Mouse (Mus musculus): ENCODE measurements around the gene 0610010K14Rik. TPM values are rescaled to one million over a fixed set of nuclear protein-coding genes. Genes with fewer than 3 reads are reported as not detected.

0610010K14Rik gene
- polyA plus RNA-seq, 1 experiment from 2014 or later = 244 TPM

GRCm38 (mm10) chr11:70208778-70209388, 28.8 kb downstream of the 0610010K14Rik start:
- H3K4me3 ChIP-seq = no peak overlapping the region
- H3K27ac ChIP-seq (replicated peaks) = no peak overlapping the region
- H3K9me3 ChIP-seq (replicated peaks) = no peaks in the 10 kb centered on the region
- no peak for DNase-seq (ENCODE audit: low spot score)
- H3K4me1 ChIP-seq = peaks cover 6% of the 10 kb centered on the region
- H3K27me3 ChIP-seq (ENCODE audit: low read depth, poor library complexity, severe bottlenecking) = peaks cover 20% of the 10 kb centered on the region
- 85% methylated on average over 5 of the region's 5 CpGs for WGBS
- no peaks in the 10 kb centered on the region for H3K36me3 ChIP-seq

DNA sequence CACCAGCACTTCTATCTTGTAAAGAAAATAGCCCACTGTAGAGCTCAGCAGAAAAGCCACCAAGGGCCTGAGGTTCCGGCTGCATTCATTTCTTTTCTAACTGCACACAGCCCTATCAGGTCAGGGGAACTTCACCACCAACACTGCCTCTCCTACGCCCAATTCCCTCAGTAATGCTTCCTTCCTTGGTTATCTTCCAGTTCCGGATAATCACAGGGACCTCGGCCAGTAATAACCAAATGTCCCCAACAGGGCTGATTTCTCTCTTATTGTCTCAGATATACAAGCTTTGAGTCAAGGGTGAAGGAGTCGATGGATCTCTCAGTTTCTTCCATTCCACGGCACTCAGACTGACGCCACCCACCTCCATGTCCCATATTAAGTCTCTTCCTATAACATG, 30.4 kb downstream of the 0610010K14Rik start:
- no peak for DNase-seq (ENCODE audit: low spot score)
- Histone ChIP-seq H3K36me3 (no peaks in the 10 kb centered on the region), H3K4me1 (no peaks in the 10 kb centered on the region), H3K4me3 (no peak overlapping the region), H3K27ac (replicated peaks) (no peak overlapping the region), H3K9me3 (replicated peaks) (no peaks in the 10 kb centered on the region), H3K27me3 (ENCODE audit: low read depth, poor library complexity, severe bottlenecking) (peaks cover 4% of the 10 kb centered on the region)
- 86% methylated on average over 7 of the region's 7 CpGs for WGBS

DNA sequence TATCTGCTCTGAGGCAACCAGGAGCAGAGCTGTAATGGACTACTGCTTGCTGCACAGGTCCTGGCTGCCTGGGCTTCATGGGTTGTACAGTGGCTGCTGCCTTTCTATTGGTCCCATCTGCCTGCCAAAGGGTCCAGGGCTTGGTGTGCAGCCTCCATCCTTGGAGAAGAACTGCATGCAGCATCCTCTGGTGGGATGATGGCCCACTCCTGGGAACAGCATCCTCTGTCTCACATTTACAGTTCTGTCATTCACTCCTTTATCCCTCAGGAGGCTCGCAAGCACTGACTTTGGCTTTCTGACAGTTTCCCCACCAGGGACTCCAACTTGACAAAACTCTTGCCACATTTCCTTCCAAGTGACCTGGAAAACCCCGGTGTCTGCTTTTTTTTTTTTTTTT, 30.9 kb downstream of the 0610010K14Rik start:
- no peak for DNase-seq (ENCODE audit: low spot score)
- no peaks in the 10 kb centered on the region for H3K27me3 ChIP-seq (ENCODE audit: low read depth, poor library complexity, severe bottlenecking)
- no peak overlapping the region for H3K4me3 ChIP-seq
- no peaks in the 10 kb centered on the region for H3K4me1 ChIP-seq
- 90% methylated on average over 2 of the region's 2 CpGs for WGBS
- H3K36me3 ChIP-seq = no peaks in the 10 kb centered on the region
- no peaks in the 10 kb centered on the region for H3K9me3 ChIP-seq (replicated peaks)
- no peak overlapping the region for H3K27ac ChIP-seq (replicated peaks)

GRCm38 (mm10) chr11:70201691-70202090, 36.0 kb downstream of the 0610010K14Rik start:
- DNase-seq (ENCODE audit: low spot score) = peak; percentile 78
- no peak overlapping the region for H3K27ac ChIP-seq (replicated peaks)
- no peaks in the 10 kb centered on the region for H3K4me1 ChIP-seq
- no peaks in the 10 kb centered on the region for H3K27me3 ChIP-seq (ENCODE audit: low read depth, poor library complexity, severe bottlenecking)
- no peak overlapping the region for H3K4me3 ChIP-seq
- H3K36me3 ChIP-seq = no peaks in the 10 kb centered on the region
- H3K9me3 ChIP-seq (replicated peaks) = no peaks in the 10 kb centered on the region
- WGBS = 35% methylated on average over 5 of the region's 5 CpGs

GRCm38 (mm10) chr11:70200036-70200608, 37.6 kb downstream of the 0610010K14Rik start:
- DNase-seq (ENCODE audit: low spot score) = no peak
- WGBS = 88% methylated on average over 5 of the region's 5 CpGs
- no peak overlapping the region for H3K4me3 ChIP-seq
- H3K36me3 ChIP-seq = no peaks in the 10 kb centered on the region
- H3K27ac ChIP-seq (replicated peaks) = no peak overlapping the region
- H3K9me3 ChIP-seq (replicated peaks) = no peaks in the 10 kb centered on the region
- H3K4me1 ChIP-seq = no peaks in the 10 kb centered on the region
- no peaks in the 10 kb centered on the region for H3K27me3 ChIP-seq (ENCODE audit: low read depth, poor library complexity, severe bottlenecking)

DNA sequence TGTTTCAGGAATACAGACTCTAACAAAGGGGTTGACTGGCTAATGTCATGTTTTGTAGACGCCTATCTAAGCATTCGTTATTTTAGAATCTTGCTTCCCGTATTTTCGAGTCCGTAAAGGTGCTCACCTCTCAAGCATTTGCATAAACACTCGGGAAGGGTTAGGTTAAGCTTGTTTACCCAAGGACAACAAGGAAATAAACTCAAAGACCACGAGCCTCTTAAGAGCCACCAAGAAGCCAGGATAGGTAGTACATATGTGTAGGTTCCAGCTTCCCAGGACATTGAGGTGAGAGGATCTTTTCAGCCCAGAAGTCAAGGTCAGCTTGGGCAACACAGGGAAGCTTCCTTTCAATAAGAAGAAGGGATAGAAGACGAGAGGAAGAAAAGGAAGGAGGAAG, 38.6 kb downstream of the 0610010K14Rik start:
- Histone ChIP-seq H3K4me1 (no peaks in the 10 kb centered on the region), H3K36me3 (no peaks in the 10 kb centered on the region), H3K4me3 (no peak overlapping the region), H3K9me3 (replicated peaks) (no peaks in the 10 kb centered on the region), H3K27ac (replicated peaks) (no peak overlapping the region), H3K27me3 (ENCODE audit: low read depth, poor library complexity, severe bottlenecking) (no peaks in the 10 kb centered on the region)
- DNase-seq (ENCODE audit: low spot score) = no peak
- 85% methylated on average over 8 of the region's 8 CpGs for WGBS

- no peaks in the 10 kb centered on the region for H3K36me3 ChIP-seq
- H3K4me3 ChIP-seq = no peak overlapping the region
- no peaks in the 10 kb centered on the region for H3K4me1 ChIP-seq
- 91% methylated on average over 3 of the region's 3 CpGs for WGBS
- DNase-seq (ENCODE audit: low spot score) = no peak
- H3K27ac ChIP-seq (replicated peaks) = no peak overlapping the region
- H3K9me3 ChIP-seq (replicated peaks) = no peaks in the 10 kb centered on the region
- no peaks in the 10 kb centered on the region for H3K27me3 ChIP-seq (ENCODE audit: low read depth, poor library complexity, severe bottlenecking)
Measured at GRCm38 (mm10) chr11:70198332-70198731, 39.4 kb downstream of the 0610010K14Rik start.

DNA sequence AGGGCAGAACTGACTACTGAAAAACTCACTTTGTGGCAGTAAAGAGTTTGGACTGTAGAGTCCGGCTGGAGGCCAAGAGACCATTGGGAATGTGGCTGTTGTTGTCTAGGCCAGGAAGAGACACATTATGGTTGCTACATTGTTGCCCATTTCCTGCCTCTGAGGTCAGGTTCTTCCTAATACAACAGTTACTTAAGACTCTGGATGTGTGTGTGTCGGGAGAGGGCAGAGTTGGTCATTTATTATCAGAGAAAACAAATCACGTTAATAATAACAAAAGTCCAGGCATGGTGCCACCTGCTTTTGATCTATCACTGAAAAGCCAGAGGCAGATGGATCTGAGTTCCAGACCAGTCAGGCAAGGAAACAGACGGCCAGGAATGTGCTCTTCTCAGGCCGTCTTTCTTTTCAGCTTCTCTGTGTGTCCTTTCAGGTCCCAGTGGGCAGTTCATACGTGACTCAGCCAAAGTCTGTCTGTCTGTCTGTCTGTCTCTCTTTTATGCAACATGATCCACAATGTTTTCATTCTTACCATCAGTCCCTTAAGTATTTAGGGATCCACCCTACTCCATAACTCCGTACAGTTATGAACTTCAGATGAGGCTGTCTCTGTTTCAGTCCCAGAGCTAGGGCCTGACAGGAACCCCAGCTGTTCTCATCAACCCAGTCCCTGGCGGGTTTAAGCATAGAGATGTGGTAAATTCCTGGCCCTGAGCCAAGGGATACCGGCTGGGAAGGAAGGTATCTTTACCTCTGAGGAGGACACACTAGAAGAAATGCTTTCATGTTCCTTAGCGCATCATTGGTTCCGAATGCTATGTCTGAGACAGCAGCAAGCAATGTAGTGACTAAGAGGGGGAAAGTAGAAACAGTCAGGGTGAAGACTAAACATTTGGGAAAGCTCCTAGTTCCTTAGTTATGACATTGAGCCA, 44.1 kb downstream of the 0610010K14Rik start:
- WGBS = 70% methylated on average over 11 of the region's 11 CpGs
- Histone ChIP-seq H3K4me1 (no peaks in the 10 kb centered on the region), H3K9me3 (replicated peaks) (no peaks in the 10 kb centered on the region), H3K27ac (replicated peaks) (no peak overlapping the region), H3K36me3 (no peaks in the 10 kb centered on the region), H3K27me3 (ENCODE audit: low read depth, poor library complexity, severe bottlenecking) (no peaks in the 10 kb centered on the region), H3K4me3 (no peak overlapping the region)
- DNase-seq (ENCODE audit: low spot score) = no peak

DNA sequence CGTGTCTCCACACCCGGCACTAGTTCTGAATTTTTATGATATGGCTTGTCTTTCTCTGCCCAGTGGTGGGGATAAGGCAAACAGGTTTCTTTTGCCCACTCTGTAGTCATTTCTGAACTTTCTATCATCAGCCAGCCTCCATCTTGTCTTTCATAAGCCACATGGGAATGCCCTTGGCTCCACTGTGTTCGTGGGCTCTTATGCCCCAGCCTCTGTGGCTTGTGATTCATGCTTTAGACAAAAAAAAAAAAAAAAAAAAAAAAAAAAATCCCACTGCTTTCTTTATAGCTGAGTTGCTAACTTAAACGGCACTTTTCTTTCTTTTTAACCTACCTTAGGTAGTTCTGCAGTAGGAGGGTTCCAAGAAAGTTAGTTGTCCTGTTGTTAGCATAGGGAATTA, 45.6 kb downstream of the 0610010K14Rik start:
- Histone ChIP-seq H3K9me3 (replicated peaks) (no peaks in the 10 kb centered on the region), H3K36me3 (no peaks in the 10 kb centered on the region), H3K27me3 (ENCODE audit: low read depth, poor library complexity, severe bottlenecking) (no peaks in the 10 kb centered on the region), H3K27ac (replicated peaks) (no peak overlapping the region), H3K4me3 (no peak overlapping the region), H3K4me1 (no peaks in the 10 kb centered on the region)
- no peak for DNase-seq (ENCODE audit: low spot score)
- 87% methylated on average over 4 of the region's 4 CpGs for WGBS

GRCm38 (mm10) chr11:70191188-70191587, 46.5 kb downstream of the 0610010K14Rik start:
- DNase-seq (ENCODE audit: low spot score) = no peak
- WGBS = 88% methylated on average over 6 of the region's 6 CpGs

DNA sequence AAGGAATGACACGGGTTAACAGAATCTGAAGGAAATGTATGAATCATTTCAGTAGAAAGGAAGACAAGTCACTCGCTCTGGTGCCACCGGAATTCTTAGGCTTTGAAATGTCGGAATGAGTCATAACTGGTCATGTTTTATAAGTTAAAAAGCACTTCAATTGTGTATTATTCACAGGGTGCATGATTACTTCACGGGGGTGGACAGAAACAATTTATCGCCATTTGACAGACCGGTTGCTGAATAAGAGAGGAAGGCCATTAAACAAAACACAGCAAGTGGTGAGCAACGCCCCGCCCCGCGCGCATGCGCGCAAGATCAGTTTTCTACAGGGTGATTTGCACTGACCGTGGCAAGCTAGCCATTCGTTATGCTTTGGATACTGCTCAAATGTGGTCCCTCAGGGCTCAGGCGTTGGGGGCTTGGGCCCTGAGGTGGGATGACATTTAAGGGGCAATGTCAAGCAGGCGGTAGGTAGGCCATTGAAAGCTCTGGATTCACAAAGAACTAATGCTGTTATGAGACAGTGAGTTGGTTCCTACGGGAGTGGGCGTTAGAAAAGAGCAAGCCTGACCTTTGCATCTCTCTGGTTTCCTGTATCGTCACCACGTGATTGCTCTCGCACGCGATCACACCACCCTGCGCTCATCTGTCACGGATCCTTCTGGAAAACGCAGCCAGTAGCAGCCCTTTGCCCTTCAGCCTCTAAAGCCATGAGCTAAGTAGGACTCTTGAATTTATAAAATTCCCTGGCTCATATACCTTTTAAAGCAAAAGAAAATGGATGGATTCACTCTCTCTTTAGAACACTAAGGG, 48.2 kb downstream of the 0610010K14Rik start:
- 92% methylated on average over 28 of the region's 28 CpGs for WGBS
- no peak for DNase-seq (ENCODE audit: low spot score)
- no peak overlapping the region for H3K4me3 ChIP-seq

More at GRCm38 (mm10) chr11:70191188-70191587, 46.5 kb downstream of the 0610010K14Rik start:
- Histone ChIP-seq H3K27ac (replicated peaks) (no peak overlapping the region), H3K4me1 (no peaks in the 10 kb centered on the region), H3K4me3 (no peak overlapping the region), H3K9me3 (replicated peaks) (no peaks in the 10 kb centered on the region), H3K27me3 (ENCODE audit: low read depth, poor library complexity, severe bottlenecking) (no peaks in the 10 kb centered on the region), H3K36me3 (no peaks in the 10 kb centered on the region)

More for the DNA sequence above, 48.2 kb downstream of the 0610010K14Rik start:
- Histone ChIP-seq H3K27me3 (ENCODE audit: low read depth, poor library complexity, severe bottlenecking) (no peaks in the 10 kb centered on the region), H3K36me3 (no peaks in the 10 kb centered on the region), H3K27ac (replicated peaks) (no peak overlapping the region), H3K9me3 (replicated peaks) (no peaks in the 10 kb centered on the region), H3K4me1 (no peaks in the 10 kb centered on the region)

Data from midbrain, embryonic 10.5 days (tissue).